Mouse (Mus musculus) macrophage (primary cell): ENCODE results near the gene Ascc3. TPM values are rescaled to one million over a fixed set of nuclear protein-coding genes. Genes with fewer than 3 reads are reported as not detected.

Experiments
- H3K27ac ChIP-seq: fragments of 350-480 bp; formaldehyde crosslinking; 2 replicates; pipeline ENCODE4 v1.9.0; 2021
- H3K36me3 ChIP-seq: fragments of 350-480 bp; formaldehyde crosslinking; 2 replicates; pipeline ENCODE4 v1.9.0; 2021; ENCODE audit errors: inconsistent target
- H3K4me3 ChIP-seq: fragments of 350-480 bp; formaldehyde crosslinking; 2 replicates; pipeline ENCODE4 v1.9.0; 2021; ENCODE audit errors: inconsistent target
- H3K79me2 ChIP-seq: fragments of 350-480 bp; formaldehyde crosslinking; 2 replicates; pipeline ENCODE4 v1.9.0; 2021; ENCODE audit errors: inconsistent target
- WGBS: methylation state at CpG from one replicate; pipeline ENCODE4 v1.1.7; 2026; ENCODE audit warnings: inconsistent platforms; ENCODE audit not compliant: missing documents; 5-methylcytosine and 5-hydroxymethylcytosine counted together
- polyA plus RNA-seq: library from polyadenylated mRNA; stranded (reverse); fragments of 250-400 nt; gene quantifications from 3 replicates; pipeline ENCODE4 v1.2.4, GENCODE M21; 2018; ENCODE audit warnings: inconsistent platforms

Gene Ascc3
- polyA plus RNA-seq, 1 experiment from 2014 or later: 27.3 TPM

- Histone ChIP-seq H3K27ac (no peak overlapping the region), H3K4me3 (no peak overlapping the region), H3K36me3 (peaks cover 19% of the 10 kb centered on the region), H3K79me2 (no peaks in the 10 kb centered on the region)
- 70% methylated on average over 2 of the region's 2 CpGs for WGBS
Measured at GRCm38 (mm10) chr10:50701736-50702135, 109.3 kb downstream of the Ascc3 start.

DNA sequence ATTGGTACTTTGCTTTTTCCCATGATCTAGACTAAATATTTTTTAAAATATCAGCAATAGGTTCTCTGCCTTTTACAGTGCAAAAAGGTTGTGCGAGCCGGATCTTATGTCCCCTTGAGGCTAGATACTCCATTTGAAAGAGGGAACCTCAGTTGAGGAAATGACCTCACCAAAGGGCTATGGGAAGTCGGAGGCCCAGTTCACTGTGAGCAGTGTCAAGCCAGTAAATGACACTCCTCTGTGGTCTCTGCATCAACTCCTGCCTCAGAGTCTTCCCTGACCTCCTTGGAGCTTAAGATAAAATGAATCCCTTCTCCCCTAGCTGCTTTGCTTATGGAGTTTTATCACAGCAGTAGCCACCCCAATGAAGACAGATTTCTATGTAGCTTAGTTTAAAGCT is 109.9 kb downstream of the Ascc3 start:
- 44% methylated on average over 3 of the region's 3 CpGs for WGBS
- Histone ChIP-seq H3K79me2 (no peaks in the 10 kb centered on the region), H3K4me3 (no peak overlapping the region), H3K36me3 (peaks cover 19% of the 10 kb centered on the region), H3K27ac (no peak overlapping the region)

- 33% methylated on average over 6 of the region's 6 CpGs for WGBS
- Histone ChIP-seq H3K36me3 (peaks cover 33% of the 10 kb centered on the region), H3K27ac (no peak overlapping the region), H3K79me2 (no peaks in the 10 kb centered on the region), H3K4me3 (no peak overlapping the region)
Measured at GRCm38 (mm10) chr10:50704202-50704601, 111.7 kb downstream of the Ascc3 start.

- Histone ChIP-seq H3K27ac (no peak overlapping the region), H3K36me3 (peaks cover 29% of the 10 kb centered on the region), H3K79me2 (no peaks in the 10 kb centered on the region), H3K4me3 (no peak overlapping the region)
- 76% methylated on average over 3 of the region's 3 CpGs for WGBS
Measured at GRCm38 (mm10) chr10:50704898-50705297, 112.4 kb downstream of the Ascc3 start.

GRCm38 (mm10) chr10:50711286-50711685 is 118.8 kb downstream of the Ascc3 start:
- Histone ChIP-seq H3K79me2 (no peaks in the 10 kb centered on the region), H3K27ac (no peak overlapping the region), H3K36me3 (peaks cover 42% of the 10 kb centered on the region), H3K4me3 (no peak overlapping the region)
- 93% methylated on average over 3 of the region's 3 CpGs for WGBS

GRCm38 (mm10) chr10:50711765-50712164 is 119.3 kb downstream of the Ascc3 start:
- Histone ChIP-seq H3K36me3 (peaks cover 42% of the 10 kb centered on the region), H3K27ac (no peak overlapping the region), H3K79me2 (no peaks in the 10 kb centered on the region), H3K4me3 (no peak overlapping the region)
- WGBS: 92% methylated on average over 1 of the region's 1 CpGs

DNA sequence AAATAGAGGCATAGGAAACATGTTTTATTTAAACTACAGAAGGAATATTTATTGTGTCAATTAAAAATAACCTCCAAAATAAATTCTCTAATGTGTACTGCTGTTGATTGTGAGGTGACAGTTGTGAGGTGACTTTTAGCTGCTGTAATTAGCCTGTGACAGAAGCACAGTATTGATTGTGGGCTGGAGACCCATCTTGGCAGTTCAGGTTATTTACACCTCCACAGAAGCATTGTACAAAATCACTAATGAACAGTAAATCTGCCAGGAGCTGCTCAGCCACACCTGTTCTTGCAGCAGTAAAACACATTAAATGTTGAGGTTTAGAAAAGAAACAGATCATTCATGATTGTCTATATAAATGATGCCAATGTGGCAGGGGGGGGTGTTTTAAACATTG is 141.0 kb downstream of the Ascc3 start:
- no peak overlapping the region for H3K4me3 ChIP-seq
- no peak overlapping the region for H3K27ac ChIP-seq
- H3K79me2 ChIP-seq: no peaks in the 10 kb centered on the region
- peaks cover 52% of the 10 kb centered on the region; the same call in 1 of the 2 replicates for H3K36me3 ChIP-seq

GRCm38 (mm10) chr10:50762069-50762468 is 169.6 kb downstream of the Ascc3 start:
- Histone ChIP-seq H3K79me2 (no peaks in the 10 kb centered on the region), H3K4me3 (no peak overlapping the region), H3K27ac (no peak overlapping the region), H3K36me3 (peaks cover 6% of the 10 kb centered on the region; the same call in 1 of the 2 replicates)
- 81% methylated on average over 2 of the region's 2 CpGs for WGBS

- Histone ChIP-seq H3K36me3 (0 out of 2 replicates have a peak, but pooled peaks cover 12% of the 10 kb centered on the region), H3K79me2 (no peaks in the 10 kb centered on the region), H3K27ac (no peak overlapping the region), H3K4me3 (no peak overlapping the region; the same call in 1 of the 2 replicates)
- 13% methylated on average over 2 of the region's 2 CpGs for WGBS
Measured at GRCm38 (mm10) chr10:50762984-50763383, 170.5 kb downstream of the Ascc3 start.

DNA sequence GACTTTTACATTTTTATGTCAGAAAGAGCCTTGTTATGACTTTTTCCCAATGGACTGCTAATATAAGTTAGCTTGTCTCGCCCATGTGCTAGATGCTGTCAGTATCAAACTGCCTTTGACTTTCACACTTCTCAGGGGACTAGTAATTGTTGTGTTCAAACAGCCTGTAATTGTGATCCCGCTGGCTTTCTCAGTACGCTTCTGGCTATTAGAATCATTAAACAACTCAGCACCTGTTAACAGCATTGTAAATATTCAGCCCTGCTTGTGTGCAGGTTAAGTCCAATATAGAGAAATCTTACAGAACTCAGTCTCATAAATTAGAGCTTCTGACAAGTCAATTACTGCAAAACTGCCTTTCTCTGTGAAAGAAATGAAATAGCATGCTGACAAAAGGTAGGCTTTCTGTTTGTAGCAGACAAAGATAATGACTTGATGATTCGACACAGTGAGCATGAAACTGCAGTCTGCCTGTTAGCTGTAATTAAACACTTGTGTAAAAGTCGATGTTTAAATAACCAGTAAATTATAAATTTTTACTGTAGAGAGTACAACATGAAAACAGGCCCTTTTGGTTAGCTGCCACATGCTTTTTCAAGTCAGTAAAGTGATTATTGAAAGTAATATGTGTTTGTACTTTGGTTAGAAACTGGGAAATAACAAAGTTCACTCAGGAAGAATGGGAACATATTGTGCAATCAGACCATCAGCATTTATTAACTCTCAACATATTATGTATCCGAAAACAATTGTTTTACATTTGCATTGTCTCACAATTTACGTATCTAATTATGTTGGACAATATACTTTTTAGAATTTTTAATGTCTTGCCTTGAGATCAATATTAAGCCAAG is 171.2 kb downstream of the Ascc3 start:
- no peak overlapping the region for H3K27ac ChIP-seq
- peaks cover 15% of the 10 kb centered on the region; the same call in 1 of the 2 replicates for H3K36me3 ChIP-seq
- H3K4me3 ChIP-seq: no peak overlapping the region; the same call in 1 of the 2 replicates
- H3K79me2 ChIP-seq: no peaks in the 10 kb centered on the region
- 34% methylated on average over 7 of the region's 7 CpGs for WGBS

- Histone ChIP-seq H3K79me2 (no peaks in the 10 kb centered on the region), H3K36me3 (peaks cover 27% of the 10 kb centered on the region), H3K27ac (no peak overlapping the region), H3K4me3 (no peak overlapping the region)
- 86% methylated on average over 2 of the region's 2 CpGs for WGBS
Measured at GRCm38 (mm10) chr10:50772811-50773210, 180.3 kb downstream of the Ascc3 start.

GRCm38 (mm10) chr10:50773846-50774245 is 181.4 kb downstream of the Ascc3 start:
- peaks cover 20% of the 10 kb centered on the region for H3K36me3 ChIP-seq
- H3K27ac ChIP-seq: no peak overlapping the region
- no peaks in the 10 kb centered on the region for H3K79me2 ChIP-seq
- no peak overlapping the region for H3K4me3 ChIP-seq
- WGBS: 95% methylated on average over 2 of the region's 2 CpGs

DNA sequence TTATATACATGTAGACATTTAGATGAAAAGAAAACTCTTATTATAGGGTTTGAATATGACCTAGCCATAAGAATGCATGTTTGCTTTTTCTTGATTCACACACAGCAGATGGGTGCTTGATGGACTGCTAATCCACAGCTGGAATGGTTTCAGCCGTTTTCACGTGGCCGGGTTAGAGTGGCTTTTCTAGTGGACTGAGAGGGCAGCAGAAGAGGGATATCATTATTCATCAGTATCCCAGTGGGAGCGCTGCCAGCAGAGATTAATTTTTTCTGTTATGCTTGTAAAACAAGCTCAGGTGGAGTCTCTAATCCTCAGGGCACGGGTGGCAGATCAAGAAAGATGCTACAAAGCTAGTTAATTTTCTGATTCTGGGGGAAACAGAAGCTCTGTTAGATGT is 200.4 kb downstream of the Ascc3 start:
- Histone ChIP-seq H3K36me3 (no peaks in the 10 kb centered on the region), H3K27ac (no peak overlapping the region), H3K4me3 (no peak overlapping the region), H3K79me2 (no peaks in the 10 kb centered on the region)
- 97% methylated on average over 5 of the region's 5 CpGs for WGBS

GRCm38 (mm10) chr10:50801594-50801993 is 209.1 kb downstream of the Ascc3 start:
- Histone ChIP-seq H3K4me3 (no peak overlapping the region), H3K36me3 (no peaks in the 10 kb centered on the region), H3K79me2 (no peaks in the 10 kb centered on the region), H3K27ac (no peak overlapping the region)
- 100% methylated on average over 2 of the region's 2 CpGs for WGBS

DNA sequence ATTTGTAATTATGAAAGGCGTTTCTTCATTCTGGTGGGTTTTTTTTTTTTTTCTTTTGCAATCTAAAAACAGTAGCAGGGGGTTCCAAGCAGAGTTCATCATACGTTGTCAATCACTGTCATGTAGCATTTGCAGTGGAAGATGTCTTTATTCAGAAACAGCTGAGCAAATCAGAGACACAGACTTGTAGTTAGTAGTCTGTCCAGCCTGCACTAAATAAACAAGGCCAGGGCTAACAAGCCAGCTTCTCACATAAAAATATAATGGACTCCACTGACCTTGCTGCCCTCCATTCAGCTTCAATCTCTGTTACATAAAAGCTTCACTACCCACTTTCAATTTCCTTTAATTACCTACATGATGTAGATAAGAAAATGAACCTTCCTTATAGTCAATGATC is 209.9 kb downstream of the Ascc3 start:
- Histone ChIP-seq H3K4me3 (no peak overlapping the region), H3K79me2 (no peaks in the 10 kb centered on the region), H3K36me3 (no peaks in the 10 kb centered on the region), H3K27ac (no peak overlapping the region)
- 85% methylated on average over 2 of the region's 2 CpGs for WGBS
